In the genomic region with DNA sequence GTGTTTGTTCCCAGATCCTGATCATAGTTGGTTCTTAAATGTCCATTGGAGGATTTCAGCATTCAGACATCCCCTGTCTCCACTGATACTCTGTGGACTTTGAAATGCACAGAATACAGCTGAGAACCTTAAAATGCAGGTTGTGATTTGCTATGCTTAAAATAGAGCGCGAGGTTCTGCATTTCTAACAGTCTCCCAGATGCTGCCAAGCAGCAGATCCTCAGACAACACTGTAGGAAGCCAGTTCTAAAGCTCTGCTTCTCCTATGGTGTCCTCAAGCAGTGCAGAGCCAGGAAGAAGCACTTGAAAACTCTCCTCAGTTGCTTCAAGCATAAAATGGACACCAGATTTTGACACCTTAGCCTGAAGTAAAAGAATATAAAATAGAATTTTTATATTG, we compare ENCODE assay signal across 23 mouse cellular contexts. TPM values are rescaled to one million over a fixed set of nuclear protein-coding genes. Genes with fewer than 3 reads are reported as not detected.
"Had no signal": no experiment of that assay in that cellular context is flagged by ENCODE, and none has a peak within 500 bp of the region (broad histone marks: within the 10 kb centered on the region; RNA-seq: fewer than 3 reads in every experiment).

No protein-coding gene starts in this region.

- H3K4me2 ChIP-seq: neural tube, embryonic 12.5 days; neural tube, embryonic 13.5 days; neural tube, embryonic 15.5 days; stomach, embryonic 15.5 days had no signal

- H3K27me3 ChIP-seq: neural tube, embryonic 12.5 days; neural tube, embryonic 13.5 days; neural tube, embryonic 15.5 days; stomach, embryonic 15.5 days had no signal

- DNase-seq: retina, postnatal 1 day; right cerebral cortex, postnatal 14 days; right cerebral cortex, postnatal 25 days; spleen, adult 18-20 months; thymus, adult 18-20 months; thymus, adult 2 months; thymus, postnatal 14 days; thymus, postnatal 25 days; thymus, postnatal 36 days; thymus, postnatal 4 days had no signal

- H3K36me3 ChIP-seq: neural tube, embryonic 12.5 days; neural tube, embryonic 13.5 days; neural tube, embryonic 15.5 days; stomach, embryonic 15.5 days had no signal

- H3K9ac ChIP-seq: neural tube, embryonic 12.5 days; neural tube, embryonic 13.5 days; neural tube, embryonic 15.5 days; stomach, embryonic 15.5 days had no signal

- H3K9me3 ChIP-seq: neural tube, embryonic 12.5 days; neural tube, embryonic 13.5 days; neural tube, embryonic 15.5 days; stomach, embryonic 15.5 days had no signal

- H3K27ac ChIP-seq: neural tube, embryonic 12.5 days; neural tube, embryonic 13.5 days; neural tube, embryonic 15.5 days; stomach, embryonic 15.5 days; stomach, postnatal 0 days had no signal

- H3K4me3 ChIP-seq: neural tube, embryonic 12.5 days; neural tube, embryonic 13.5 days; neural tube, embryonic 15.5 days; stomach, embryonic 15.5 days had no signal

- H3K4me1 ChIP-seq: neural tube, embryonic 12.5 days; neural tube, embryonic 13.5 days; neural tube, embryonic 15.5 days; stomach, embryonic 15.5 days had no signal

RNA-seq across cellular contexts. Expression of a gene that starts 48.1 kb away (rescaled TPM):
- total RNA-seq: neutrophil, adult 5-6 weeks had no signal
- polyA plus RNA-seq: neural tube, embryonic 12.5 days; neural tube, embryonic 13.5 days; neural tube, embryonic 14.5 days; neural tube, embryonic 15.5 days; small intestine, adult 2 months; spleen, adult 2 months; stomach, embryonic 14.5 days; stomach, embryonic 15.5 days; stomach, embryonic 16.5 days; testis, adult 2 months; thymus, adult 2 months; thymus, postnatal 0 days had no signal
